Mouse (Mus musculus) forebrain, postnatal 0 days (tissue): ENCODE data around the gene Slc6a8. TPM values are rescaled to one million over a fixed set of nuclear protein-coding genes. Genes with fewer than 3 reads are reported as not detected.

Experiments used
- ATAC-seq: fragments of 200-750 bp; cut with Nextera tagmentation; 2 replicates; pipeline ENCODE4 v1.8.0; 2017; ENCODE audit warnings: mild to moderate bottlenecking, moderate library complexity
- DNase-seq: peaks from one replicate; pipeline ENCODE4 v3.0.0-alpha.2; 2015
- H3K27ac ChIP-seq: fragments of 300-500 bp; sonication (generic); 2 replicates; pipeline ENCODE4 v1.5.1; 2014; ENCODE audit warnings: low read depth, mild to moderate bottlenecking, antibody characterized with exemption, low read length, moderate library complexity, mixed read lengths
- H3K27me3 ChIP-seq: fragments of 300-500 bp; sonication (generic); 2 replicates; pipeline ENCODE4 v1.6.1; 2014; ENCODE audit warnings: mild to moderate bottlenecking, low read length, mixed read lengths; ENCODE audit not compliant: insufficient read depth
- H3K36me3 ChIP-seq: fragments of 300-500 bp; sonication (generic); 2 replicates; pipeline ENCODE4 v1.6.1; 2014; ENCODE audit warnings: mild to moderate bottlenecking, moderate library complexity; ENCODE audit not compliant: insufficient read depth
- H3K4me1 ChIP-seq: fragments of 300-500 bp; sonication (generic); 2 replicates; pipeline ENCODE4 v1.6.1; 2014; ENCODE audit warnings: antibody characterized with exemption; ENCODE audit not compliant: insufficient read depth
- H3K4me2 ChIP-seq: fragments of 300-500 bp; sonication (generic); 2 replicates; pipeline ENCODE4 v1.6.1; 2014; ENCODE audit warnings: low read depth, mild to moderate bottlenecking, moderate library complexity
- H3K4me3 ChIP-seq: fragments of 300-500 bp; sonication (generic); 2 replicates; pipeline ENCODE4 v1.5.1; 2014; ENCODE audit warnings: low read depth, low read length, mixed read lengths
- H3K9ac ChIP-seq: fragments of 300-500 bp; sonication (generic); 2 replicates; pipeline ENCODE4 v1.6.1; 2014; ENCODE audit warnings: mild to moderate bottlenecking
- H3K9me3 ChIP-seq: fragments of 300-500 bp; sonication (generic); 2 replicates; pipeline ENCODE4 v1.6.1; 2016; ENCODE audit warnings: low read length
- CTCF ChIP-seq: sonication (generic); IDR thresholded peaks from 2 replicates; pipeline ENCODE4 v1.5.1; 2016; ENCODE audit warnings: antibody characterized with exemption, control low read depth, low read depth
- WGBS: fragments of 180-500 bp; shearing (Covaris S2); extraction: QIAGEN DNeasy Blood & Tissue Kit; methylation state at CpG from one replicate; pipeline ENCODE4 v1.1.7; 2014; 5-methylcytosine and 5-hydroxymethylcytosine counted together
- polyA plus RNA-seq: library from polyadenylated mRNA; unstranded; fragments of >200 nt; fragmentation: Nextera tagmentation; extraction: Ambion mirVana; gene quantifications from 2 replicates; pipeline ENCODE4 v1.2.1, GENCODE M21; 2015
- total RNA-seq: library from RNA; depleted of rRNA; stranded (reverse); fragments of >200 nt; gene quantifications from 2 replicates; pipeline ENCODE4 v1.2.3, GENCODE M21; 2014

The Slc6a8 gene
- total and polyA plus RNA-seq, 2 experiments from 2014 or later, result 5.8 to 45.4 TPM

DNA sequence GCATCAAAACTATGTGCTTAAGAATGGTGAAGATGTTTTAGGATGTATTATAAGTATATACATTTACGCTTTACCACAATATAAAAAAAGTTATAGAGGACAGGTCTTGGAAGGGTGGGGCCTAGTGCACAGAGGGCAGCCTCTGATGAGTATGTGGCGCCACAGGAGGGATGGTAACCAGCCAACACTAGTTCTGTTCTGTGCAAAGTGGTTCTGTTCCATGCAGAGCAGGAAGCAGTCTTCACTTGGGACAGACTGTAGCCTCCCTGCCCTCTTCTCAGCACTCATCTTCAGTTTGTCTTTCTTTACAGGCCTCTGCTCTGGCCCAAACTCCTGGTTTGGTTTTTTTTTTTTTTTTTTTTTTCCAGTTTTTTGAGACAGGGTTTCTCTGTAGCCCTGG lies 11.2 kb downstream of the Slc6a8 start:
- no peak overlapping the region for H3K4me2 ChIP-seq
- DNase-seq, result no peak
- no peak overlapping the region for H3K4me3 ChIP-seq
- H3K36me3 ChIP-seq, result peaks cover 25% of the 10 kb centered on the region
- no peaks in the 10 kb centered on the region for H3K27me3 ChIP-seq
- no peak overlapping the region for H3K9ac ChIP-seq
- H3K4me1 ChIP-seq, result no peaks in the 10 kb centered on the region
- ATAC-seq, result no peak
- no peak overlapping the region for H3K27ac ChIP-seq
- H3K9me3 ChIP-seq, result no peaks in the 10 kb centered on the region
- no peak for TF ChIP-seq CTCF
- WGBS, result 81% methylated on average over 2 of the region's 2 CpGs

DNA sequence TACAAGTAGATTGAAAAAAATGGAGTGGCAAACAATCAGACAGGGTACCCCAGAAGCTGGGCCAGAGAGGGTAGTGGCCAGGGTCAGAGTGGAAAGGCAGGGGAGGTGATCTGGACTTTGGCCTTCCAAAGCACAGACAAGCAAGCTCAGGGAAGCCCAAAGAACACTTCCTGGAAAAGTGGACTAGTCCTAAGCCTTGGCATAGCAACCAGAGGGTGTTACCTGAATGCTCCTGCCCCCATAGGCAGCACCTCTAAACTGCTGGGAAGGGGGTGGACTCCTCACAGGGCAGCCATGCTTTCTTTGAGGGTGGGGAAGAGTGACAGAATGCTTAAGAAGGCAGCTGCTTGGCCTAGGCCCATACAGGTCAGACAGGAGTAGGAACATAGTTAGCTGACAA lies 12.0 kb downstream of the Slc6a8 start:
- no peak overlapping the region for H3K9ac ChIP-seq

DNA sequence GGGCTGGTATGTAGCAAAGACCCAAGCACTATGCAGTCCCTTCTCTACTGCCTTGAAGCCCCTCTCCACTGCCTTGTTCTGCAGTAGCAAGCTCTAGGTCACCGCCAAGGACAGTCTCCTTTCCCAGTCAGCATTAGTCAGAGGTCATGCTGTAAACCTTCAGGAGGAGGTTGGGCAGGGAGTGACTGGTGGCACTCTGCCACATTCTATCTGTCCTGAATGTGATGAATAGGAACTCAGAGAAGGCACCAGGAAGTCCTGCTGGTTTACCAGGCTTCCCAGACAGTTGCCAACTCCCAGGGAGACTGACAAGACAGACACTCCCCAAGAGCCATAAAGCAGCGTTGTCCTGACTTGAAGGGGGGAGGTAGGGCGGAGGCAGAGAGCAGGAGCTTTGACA lies 12.7 kb downstream of the Slc6a8 start:
- H3K36me3 ChIP-seq, result peaks cover 17% of the 10 kb centered on the region; the same call in 1 of the 2 replicates
- ATAC-seq, result no peak

More for the DNA sequence above, 12.0 kb downstream of the Slc6a8 start:
- Histone ChIP-seq H3K4me3 (no peak overlapping the region), H3K27me3 (no peaks in the 10 kb centered on the region), H3K9me3 (no peaks in the 10 kb centered on the region), H3K36me3 (peaks cover 22% of the 10 kb centered on the region), H3K4me1 (no peaks in the 10 kb centered on the region), H3K27ac (no peak overlapping the region), H3K4me2 (no peak overlapping the region)
- DNase-seq, result no peak
- ATAC-seq, result no peak
- no peak for TF ChIP-seq CTCF

DNA sequence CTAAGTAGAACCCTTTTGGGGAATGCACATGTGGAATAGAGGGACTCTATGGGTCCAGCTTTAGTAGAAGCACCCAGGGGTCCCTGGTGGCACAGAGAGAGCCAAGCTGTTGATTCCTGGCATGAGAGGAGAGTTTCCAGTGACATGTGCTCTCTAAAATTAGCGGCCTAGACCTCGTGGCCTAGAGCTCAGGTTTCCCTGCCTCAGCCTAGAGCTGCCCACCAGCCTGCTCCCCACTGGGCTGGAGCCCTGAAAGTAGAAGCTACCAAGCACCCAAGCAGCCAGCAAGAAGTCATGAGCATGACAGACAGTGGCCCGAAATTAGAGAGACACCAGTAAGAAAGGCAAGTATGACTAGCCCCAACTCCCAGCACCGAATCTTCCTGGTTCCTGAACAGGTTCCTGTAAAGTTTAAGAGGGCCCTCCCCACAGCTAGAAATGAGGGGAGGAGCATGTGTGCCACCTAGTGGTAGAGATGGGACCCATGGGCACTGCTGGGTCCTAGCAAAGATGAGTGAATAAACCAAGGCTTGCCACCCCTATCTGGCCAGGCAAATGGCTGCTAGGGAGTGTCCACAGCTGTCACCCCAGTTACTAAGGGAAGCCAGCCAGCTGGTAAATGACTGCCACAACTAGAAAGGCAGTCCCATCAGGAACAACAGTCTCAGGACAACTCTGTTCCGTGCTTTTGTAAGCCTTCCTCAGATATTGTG lies 18.1 kb downstream of the Slc6a8 start:
- peak; percentile 71 for TF ChIP-seq CTCF
- Histone ChIP-seq H3K9ac (no peak overlapping the region), H3K27me3 (no peaks in the 10 kb centered on the region), H3K4me3 (no peak overlapping the region), H3K36me3 (0 out of 2 replicates have a peak, but pooled peaks cover 13% of the 10 kb centered on the region), H3K27ac (no peak overlapping the region), H3K4me1 (no peaks in the 10 kb centered on the region), H3K4me2 (no peak overlapping the region), H3K9me3 (no peaks in the 10 kb centered on the region)
- ATAC-seq (peak; percentile 68), DNase-seq (peak; percentile 43)
- WGBS, result 70% methylated on average over 5 of the region's 5 CpGs

More for the DNA sequence above, 12.7 kb downstream of the Slc6a8 start:
- no peaks in the 10 kb centered on the region for H3K27me3 ChIP-seq
- no peak for DNase-seq
- no peak overlapping the region for H3K4me2 ChIP-seq
- H3K9ac ChIP-seq, result no peak overlapping the region
- TF ChIP-seq CTCF, result no peak
- no peak overlapping the region for H3K27ac ChIP-seq
- H3K4me3 ChIP-seq, result no peak overlapping the region
- 76% methylated on average over 3 of the region's 3 CpGs for WGBS
- H3K4me1 ChIP-seq, result no peaks in the 10 kb centered on the region
- H3K9me3 ChIP-seq, result no peaks in the 10 kb centered on the region

DNA sequence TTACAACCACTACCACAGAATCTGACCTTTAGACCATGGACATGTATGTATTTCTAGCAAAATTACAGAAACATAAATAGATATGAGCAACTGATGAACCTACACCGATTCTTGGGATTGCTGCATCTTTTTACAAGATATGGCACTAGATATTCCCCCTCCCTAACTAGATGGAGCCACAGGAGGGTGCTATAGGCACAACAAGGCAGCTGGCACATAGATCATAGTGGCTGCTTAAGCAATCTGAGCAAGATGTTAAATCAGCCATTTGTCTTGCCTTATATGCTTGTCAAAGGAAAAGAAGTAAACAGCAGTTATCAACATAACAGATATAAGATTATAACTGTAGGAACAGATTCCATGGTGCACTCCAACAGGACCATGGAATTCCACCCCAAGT lies 27.5 kb downstream of the Slc6a8 start:
- H3K27ac ChIP-seq, result no peak overlapping the region
- no peaks in the 10 kb centered on the region for H3K4me1 ChIP-seq
- H3K27me3 ChIP-seq, result no peaks in the 10 kb centered on the region
- no peaks in the 10 kb centered on the region for H3K9me3 ChIP-seq
- peak; percentile 16 for DNase-seq
- no peak overlapping the region for H3K4me2 ChIP-seq
- H3K36me3 ChIP-seq, result no peaks in the 10 kb centered on the region; the same call in 1 of the 2 replicates
- no peak overlapping the region for H3K4me3 ChIP-seq
- ATAC-seq, result no peak
- WGBS, result 79% methylated on average over 1 of the region's 1 CpGs
- H3K9ac ChIP-seq, result no peak overlapping the region
- TF ChIP-seq CTCF, result peak; percentile 44

DNA sequence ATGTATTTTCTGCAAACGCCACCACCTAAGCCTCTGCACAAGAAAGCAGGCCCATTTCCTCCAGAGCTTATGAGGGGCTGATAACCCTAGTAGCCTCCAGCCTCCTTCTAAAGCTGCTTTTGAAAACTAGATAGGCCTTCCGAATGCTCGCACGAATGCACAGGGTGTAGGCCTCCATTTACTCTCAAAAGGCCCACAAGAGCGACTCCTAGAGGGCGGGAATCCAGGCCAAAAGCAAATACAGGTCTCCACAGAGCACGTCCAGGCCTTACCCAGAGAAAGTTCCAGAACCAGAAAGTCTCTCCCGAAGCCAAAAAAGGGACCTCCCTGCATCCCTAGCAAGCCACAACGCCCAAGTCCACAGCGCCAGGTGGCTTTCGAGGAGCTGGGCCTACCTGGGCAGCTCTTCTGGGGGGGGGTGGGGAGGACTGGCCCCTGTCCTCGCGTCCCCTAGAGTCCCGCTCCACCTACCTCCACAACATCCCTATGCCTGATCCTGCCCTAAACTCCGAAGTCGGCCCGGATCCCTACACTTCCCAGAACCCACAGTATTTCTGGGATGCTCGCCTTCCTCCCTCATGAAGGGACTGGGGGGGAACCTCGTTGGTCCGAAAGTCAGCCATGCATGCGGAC lies 42.6 kb downstream of the Slc6a8 start:
- Histone ChIP-seq H3K9me3 (no peaks in the 10 kb centered on the region), H3K4me3 (peak overlapping the region; percentile 48), H3K27ac (peak overlapping the region; percentile 78; the same call in 1 of the 2 replicates), H3K4me1 (no peaks in the 10 kb centered on the region), H3K36me3 (no peaks in the 10 kb centered on the region), H3K4me2 (peak overlapping the region; percentile 61), H3K27me3 (no peaks in the 10 kb centered on the region), H3K9ac (peak overlapping the region; percentile 59)
- peak; percentile 25; the same call in 1 of the 2 replicates for TF ChIP-seq CTCF
- peak; percentile 34 for ATAC-seq
- 30% methylated on average over 21 of the region's 21 CpGs for WGBS
- peak; percentile 35 for DNase-seq

DNA sequence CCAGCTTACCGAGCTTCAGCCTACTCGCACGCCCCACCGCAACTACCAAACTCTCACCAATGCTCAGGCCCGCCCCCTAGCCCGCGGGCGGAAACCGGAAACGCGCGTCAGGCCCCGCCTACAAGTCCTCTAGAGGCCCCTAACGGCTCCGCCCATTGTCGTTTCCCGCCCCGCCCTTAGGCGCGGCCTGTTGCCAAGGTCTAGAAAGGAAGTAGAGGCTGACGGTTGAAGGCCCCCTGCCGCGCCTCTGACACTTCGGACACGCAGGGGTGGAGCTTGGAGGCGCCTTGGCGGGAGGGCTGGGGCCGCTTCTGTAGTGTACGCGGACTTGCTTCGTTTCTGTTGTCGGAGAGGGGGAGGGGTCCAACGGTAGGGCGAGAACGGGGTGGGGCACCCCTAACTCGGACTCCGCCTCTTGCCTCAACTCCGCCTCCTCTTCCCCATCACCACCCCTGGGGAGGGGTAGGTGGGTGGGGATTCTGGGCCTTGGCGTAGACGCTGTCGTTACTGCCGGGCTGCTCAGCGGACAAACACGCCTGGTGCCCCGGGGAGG lies 43.2 kb downstream of the Slc6a8 start, which contains the start of the genes Bcap31 and Abcd1:
Gene Bcap31 (minus strand): TSS at position 67 of the 553 bp plus-strand sequence.
Gene Abcd1 (plus strand): TSS at position 489 of the 553 bp plus-strand sequence.
- 35% methylated on average over 44 of the region's 45 CpGs for WGBS
- ATAC-seq, result peak; percentile 92
- H3K9me3 ChIP-seq, result no peaks in the 10 kb centered on the region
- H3K27me3 ChIP-seq, result no peaks in the 10 kb centered on the region
- DNase-seq, result peak; percentile 92
- peak within 1 kb of the TSS; percentile 78 for H3K27ac ChIP-seq
- H3K4me3 ChIP-seq, result peak within 1 kb of the TSS; percentile 48
- H3K4me1 ChIP-seq, result no peaks in the 10 kb centered on the region
- H3K9ac ChIP-seq, result peak within 1 kb of the TSS; percentile 59
- H3K4me2 ChIP-seq, result peak within 1 kb of the TSS; percentile 61
- TF ChIP-seq CTCF, result peak; percentile 32
- H3K36me3 ChIP-seq, result no peaks in the 10 kb centered on the region
